Mouse (Mus musculus) urinary bladder, adult 2 months (tissue): Measurements from ENCODE around the gene Ftsj3. TPM values are rescaled to one million over a fixed set of nuclear protein-coding genes. Genes with fewer than 3 reads are reported as not detected.
"Not testable (repeated sequence)": the region's sequence is repeated elsewhere in the genome, so short reads cannot be mapped to it uniquely, and the experiment has no call there.

Experiments
- DNase-seq: peaks from one replicate; pipeline ENCODE4 v3.0.0; 2022; ENCODE audit warnings: low spot score
- polyA plus RNA-seq: library from polyadenylated mRNA; depleted of rRNA; stranded (reverse); fragments of >200 nt; gene quantifications from 2 replicates; pipeline ENCODE4 v1.2.3, GENCODE M21; 2012

Gene Ftsj3
- polyA plus RNA-seq, 1 experiment: 26.7 TPM

DNA sequence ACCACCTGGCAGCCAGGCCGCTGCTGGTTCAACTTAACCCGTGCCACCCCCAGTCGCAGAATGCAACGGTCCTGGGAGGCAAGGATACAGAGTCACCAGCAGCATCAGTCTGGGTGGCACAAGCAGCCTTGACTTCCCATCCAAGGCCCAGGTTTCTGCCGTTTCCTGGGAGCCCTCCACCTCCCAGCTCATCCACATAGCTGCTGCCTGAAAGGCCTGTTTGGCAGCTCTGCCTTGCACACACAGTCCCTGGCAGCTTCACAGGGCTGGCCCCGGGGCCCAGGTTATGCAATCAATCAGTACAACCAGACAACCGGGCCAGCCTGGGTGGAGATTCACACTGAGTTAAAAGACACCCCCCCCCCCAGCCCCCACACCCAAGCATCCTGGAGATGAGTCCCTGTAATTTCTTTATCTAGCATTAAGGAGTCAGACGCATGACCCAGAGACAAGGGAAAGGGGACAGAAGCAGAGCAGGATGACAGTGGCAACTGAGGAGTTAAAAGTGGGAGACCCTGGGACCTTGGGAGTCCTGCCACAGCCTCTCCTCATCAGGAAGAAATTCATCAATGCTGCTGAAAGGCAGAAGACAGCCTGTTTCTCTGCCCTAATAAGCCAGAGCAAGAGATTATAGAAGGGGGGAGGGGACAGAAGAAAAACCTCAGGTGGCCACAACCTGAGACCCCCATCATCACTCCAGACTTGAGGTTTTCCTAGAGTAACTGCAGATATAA is 12.6 kb upstream of the Ftsj3 start:
- peak; percentile 63 for DNase-seq

- no peak for DNase-seq
Measured at GRCm38 (mm10) chr11:106267871-106268270, 12.0 kb upstream of the Ftsj3 start.

DNA sequence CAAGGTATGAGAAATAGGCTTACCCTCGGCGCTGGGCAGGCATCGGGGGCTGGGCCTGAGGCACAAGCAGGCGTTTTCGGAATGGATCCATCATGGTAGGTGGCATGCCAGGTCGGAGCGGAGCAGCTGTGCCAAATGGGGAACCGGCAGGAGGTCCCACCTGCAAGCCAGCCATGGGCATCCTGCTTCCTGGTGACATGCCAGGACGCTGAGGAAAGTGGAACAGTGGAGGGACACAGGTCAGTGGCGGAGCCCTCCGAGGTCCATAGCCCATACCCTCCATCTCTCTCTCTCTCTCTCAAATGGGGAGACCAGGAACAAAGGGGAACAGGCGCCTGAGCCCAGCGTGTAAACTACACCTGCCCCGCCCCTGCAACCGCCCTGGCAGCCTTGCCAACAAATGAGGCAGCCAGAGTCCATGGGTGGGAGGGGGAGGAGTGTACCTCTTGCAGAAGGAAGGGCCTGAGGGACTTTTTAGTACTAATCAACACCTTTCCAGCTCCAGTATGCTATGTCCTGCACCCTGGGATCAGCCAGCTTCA is 11.5 kb upstream of the Ftsj3 start:
- DNase-seq: peak; percentile 47

DNA sequence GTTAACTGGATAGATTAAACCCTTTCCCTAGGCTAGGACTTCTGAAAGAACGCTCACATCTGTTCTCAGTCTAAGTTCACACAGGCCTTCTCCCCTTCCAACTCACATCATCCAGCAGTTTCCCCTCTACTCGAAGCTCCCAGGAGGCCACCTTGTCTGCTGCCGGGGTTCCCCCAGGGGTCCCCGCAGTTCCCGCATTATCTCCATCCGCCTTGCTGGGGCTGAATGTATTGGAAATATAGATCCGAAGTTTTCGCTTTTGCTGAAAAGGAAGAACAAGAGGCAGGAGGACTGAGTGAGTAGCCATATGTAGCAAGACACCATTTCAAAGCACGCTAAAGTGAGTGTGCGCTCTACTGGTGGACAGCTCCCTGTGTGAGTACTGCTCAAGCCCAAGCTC is 10.6 kb upstream of the Ftsj3 start:
- no peak for DNase-seq

DNA sequence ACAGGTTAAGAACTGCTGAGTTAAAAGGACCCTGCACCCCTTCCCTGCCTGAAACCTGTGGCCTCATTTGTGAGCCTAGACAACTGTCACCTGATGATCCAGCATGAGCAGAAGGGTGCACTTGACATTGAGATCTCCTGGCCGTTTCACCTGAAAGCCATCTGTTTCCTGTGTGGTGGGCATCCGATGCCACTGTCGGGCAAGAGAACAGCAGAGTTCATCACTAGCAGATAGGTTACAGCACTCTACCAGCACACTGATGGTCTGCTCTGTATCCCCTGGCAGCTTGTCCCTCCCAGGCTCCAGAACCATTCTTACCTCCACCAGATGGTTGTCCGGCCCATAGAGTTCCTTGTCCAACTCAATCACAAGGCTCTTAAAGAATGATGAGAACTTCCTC is 9.7 kb upstream of the Ftsj3 start:
- no peak for DNase-seq

DNA sequence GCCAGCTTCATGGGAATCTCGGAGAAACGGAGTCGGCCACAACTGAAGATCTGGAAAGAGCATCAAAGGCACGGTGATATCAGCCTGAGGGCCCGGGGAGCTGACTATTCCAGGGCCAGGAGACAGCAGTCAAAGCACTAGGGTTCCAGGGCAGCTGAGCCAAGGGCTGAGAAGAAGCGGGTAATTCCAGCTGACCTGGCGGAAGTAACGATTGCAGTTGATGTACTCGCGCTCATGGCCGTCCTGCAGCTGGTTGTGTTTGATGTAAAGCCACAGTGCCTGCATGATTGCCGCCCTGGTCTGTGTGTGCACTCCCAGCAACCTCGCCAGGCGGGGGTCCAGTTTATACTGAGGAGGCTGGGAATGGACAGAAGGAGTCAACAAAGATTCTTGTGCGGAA is 9.1 kb upstream of the Ftsj3 start:
- no peak for DNase-seq

GRCm38 (mm10) chr11:106263963-106264362 is 8.1 kb upstream of the Ftsj3 start:
- no peak for DNase-seq

DNA sequence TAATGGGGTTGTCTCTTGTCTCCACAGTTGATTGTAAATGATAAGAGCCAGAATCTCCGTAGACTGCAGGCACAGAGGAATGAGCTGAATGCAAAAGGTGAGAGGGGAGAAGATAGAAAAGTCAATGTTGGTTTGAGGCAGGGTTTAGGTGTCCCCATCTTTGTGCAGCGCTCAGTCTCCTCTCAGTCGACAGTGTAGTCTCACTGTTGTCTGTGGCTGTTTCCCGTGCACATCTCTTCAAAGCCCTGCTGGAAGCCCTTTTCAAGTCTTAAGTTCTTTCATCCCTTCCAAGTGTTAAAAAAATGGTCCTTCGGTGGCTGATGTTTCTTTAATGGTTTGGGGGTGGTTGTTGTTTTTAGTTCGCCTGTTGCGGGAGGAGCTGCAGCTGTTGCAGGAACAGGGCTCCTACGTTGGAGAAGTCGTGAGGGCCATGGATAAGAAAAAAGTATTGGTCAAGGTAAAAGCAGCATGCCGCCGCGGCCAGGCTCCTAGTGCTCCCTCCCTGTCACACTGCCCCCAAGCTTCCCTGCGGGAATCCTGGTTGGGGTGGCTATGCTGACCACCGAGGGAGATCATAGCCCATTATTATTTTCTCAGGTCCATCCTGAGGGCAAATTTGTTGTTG is 5.1 kb upstream of the Ftsj3 start:
- DNase-seq: no peak

GRCm38 (mm10) chr11:106256775-106257174 is 896 bp upstream of the Ftsj3 start:
- no peak for DNase-seq

- no peak for DNase-seq
Measured at GRCm38 (mm10) chr11:106255174-106255573, 705 bp downstream of the Ftsj3 start.

DNA sequence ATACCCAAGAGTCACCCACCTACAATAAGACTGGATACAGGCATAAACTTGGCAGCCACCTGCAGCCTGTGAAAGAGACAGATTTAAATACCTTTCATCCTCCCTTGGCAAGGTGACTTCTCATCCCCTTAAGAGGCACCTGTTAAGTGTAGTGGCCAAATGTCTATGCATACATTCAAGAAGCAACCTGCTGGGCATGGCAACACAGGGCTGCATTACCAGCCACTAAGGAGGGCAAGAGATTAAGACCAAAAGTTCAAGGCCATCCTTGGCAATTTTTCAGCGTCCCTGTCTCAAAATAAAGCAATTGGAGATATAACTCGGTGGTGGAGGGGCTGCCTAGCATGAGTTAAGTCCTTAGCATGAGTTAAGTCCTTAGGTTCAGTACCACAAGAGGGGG is 1.1 kb downstream of the Ftsj3 start:
- no peak for DNase-seq

- DNase-seq: no peak
Measured at GRCm38 (mm10) chr11:106249326-106249725, 6.6 kb downstream of the Ftsj3 start.

DNA sequence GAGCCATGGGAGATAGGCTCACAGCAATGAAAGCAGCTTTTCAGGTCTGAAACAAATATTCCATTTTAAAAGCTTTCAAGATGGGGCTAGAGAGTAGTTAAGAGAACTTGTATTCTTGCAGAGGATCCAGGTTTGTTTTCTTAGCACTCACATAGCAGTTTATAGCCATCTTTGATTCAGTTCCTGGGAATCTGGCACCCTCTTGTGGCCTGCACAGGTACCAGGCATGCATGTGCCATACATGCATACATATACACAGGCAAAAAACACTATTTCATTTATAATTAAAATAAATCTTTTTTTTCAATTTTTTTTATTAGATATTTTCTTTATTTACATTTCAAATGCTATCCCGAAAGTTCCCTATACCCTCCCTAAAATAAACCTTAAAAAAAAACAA is 9.0 kb downstream of the Ftsj3 start:
- DNase-seq: no peak

DNA sequence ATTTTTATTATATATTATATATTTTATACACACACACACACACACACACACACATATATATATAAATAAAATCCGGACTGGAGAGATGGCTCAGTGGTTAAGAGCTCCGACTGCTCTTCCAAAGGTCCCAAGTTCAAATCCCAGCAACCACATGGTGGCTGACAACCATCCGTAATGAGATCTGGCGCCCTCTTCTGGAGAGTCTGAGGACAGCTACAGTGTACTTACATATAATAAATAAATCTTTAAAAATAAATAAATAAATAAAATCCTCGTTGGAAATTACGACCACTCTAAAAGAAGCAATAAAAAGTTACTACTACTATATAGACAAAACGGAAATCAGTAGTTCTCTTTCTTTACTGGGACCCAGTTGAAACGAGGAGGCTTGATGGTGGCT is 21.9 kb downstream of the Ftsj3 start:
- DNase-seq: not testable (repeated sequence)

DNA sequence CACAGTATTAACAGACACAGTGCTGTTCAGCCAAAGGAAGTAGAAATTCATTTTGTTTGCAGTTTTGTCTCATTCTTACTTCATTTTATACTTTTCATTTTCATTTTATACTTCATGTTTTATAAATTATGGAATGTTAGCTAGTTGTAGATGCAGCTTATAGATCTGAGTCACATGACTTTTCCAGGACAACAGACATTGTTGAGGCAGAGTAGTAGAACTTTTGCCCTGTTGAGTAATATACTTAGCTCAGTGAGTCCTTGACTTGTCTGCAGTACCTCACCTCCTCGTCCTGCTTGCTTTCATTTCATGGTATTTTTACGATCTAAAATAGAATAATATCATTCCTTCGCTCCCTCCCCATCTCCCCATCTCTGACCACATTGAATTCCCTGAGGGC is 35.3 kb downstream of the Ftsj3 start:
- DNase-seq: no peak

GRCm38 (mm10) chr11:106216730-106217490 is 39.0 kb downstream of the Ftsj3 start, which contains the start of gene Ddx42:
TSS of gene Ddx42 (plus strand) at chr11:106216926.
- DNase-seq: peak; percentile 79

DNA sequence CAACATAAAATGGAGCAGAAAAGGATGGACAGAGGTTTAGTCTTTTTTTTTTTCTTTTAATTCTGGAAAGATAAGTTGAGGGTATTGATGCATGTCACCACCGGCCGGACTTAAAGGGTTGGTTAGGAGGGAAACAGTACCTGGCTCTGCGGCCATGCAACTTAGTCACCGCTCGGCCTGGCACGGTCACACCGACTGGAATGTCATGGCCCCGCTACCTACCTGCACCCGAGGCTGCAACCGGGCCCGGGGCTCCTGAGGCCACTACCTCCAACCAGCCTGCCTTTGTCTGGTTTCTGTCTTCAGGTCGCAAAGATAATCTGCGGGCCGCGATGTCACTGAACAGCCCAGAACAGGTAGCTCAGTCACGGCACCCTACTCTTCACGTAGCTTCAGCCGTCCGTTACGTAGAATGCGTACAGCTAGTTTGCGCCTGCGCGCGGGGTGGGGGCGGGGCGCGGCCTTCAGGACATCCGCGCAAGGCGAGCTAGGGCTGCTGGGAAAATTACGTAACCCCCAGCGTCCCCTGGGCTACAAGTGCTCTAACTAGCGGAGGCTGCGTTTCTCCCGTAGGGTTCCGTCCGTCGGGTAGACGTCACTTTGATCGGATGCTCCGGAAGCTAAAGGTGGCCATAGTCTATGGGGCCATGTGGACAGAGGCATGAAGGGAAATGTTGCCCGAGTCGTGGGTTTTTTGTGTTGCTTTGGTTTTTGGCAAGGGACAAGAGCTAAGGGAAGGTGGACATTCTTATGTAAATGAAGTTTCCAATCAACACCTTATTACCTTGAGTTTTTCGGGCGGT is 39.8 kb downstream of the Ftsj3 start, which contains the start of gene Ccdc47:
Gene Ccdc47 (minus strand): TSS at position 418 of the 803 bp plus-strand sequence.
- DNase-seq: peak; percentile 70

DNA sequence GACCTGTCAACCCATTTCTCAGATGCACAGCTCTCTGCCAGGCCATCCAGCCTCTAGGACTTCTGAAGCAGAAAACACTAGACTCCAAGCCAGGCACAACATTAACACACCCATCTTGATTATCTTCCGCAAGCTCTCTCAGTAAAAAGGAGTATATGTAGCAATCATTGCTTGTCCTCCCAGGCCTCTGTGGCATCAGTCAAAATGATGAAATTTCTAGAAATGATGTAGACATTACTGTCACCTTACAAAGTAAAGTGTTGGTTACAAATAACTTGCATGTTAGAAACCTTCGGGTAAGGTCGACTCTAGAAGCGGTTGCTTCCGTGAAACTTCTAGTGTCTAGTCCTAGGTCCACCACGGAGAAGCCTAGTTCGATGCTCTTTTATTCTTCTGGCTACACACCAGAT is 40.4 kb downstream of the Ftsj3 start:
- DNase-seq: no peak

- DNase-seq: no peak
Measured at GRCm38 (mm10) chr11:106214856-106215255, 41.0 kb downstream of the Ftsj3 start.

GRCm38 (mm10) chr11:106212771-106213170 is 43.1 kb downstream of the Ftsj3 start:
- DNase-seq: no peak

DNA sequence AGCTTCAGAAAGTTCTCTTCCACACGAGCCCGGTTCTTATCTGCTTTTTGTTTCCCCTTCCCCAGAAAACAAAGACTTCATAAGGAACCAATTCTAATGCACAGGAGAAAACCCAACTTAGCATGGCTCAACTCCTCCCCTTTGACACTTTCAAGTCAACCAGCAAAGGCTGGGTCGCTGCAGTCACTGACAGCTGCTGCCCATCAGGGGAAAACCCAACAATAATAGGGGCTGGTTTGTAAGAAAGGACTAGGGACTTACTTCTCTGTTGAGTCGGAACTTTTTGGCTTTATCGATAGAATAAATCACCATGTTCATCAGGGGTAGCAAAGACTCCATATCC is 53.8 kb downstream of the Ftsj3 start, which contains the start of gene Strada:
Gene Strada (minus strand): TSS at position 46 of the 343 bp plus-strand sequence.
- no peak for DNase-seq
